Mouse (Mus musculus): ENCODE data around the gene Arvcf. TPM values are rescaled to one million over a fixed set of nuclear protein-coding genes. Genes with fewer than 3 reads are reported as not detected.

Arvcf gene
- polyA plus RNA-seq, 1 experiment, result 1.8 TPM

- H3K27ac ChIP-seq (ENCODE audit: insufficient read depth, low read depth, low read length), result no peak overlapping the region
- no peak for TF ChIP-seq POLR2A (IDR thresholded peaks at IDR 0.05; ENCODE audit: borderline replicate concordance, low read depth, low read length)
- no peak for TF ChIP-seq CTCF (IDR thresholded peaks at IDR 0.05; ENCODE audit: low read depth, low read length)
- H3K4me3 ChIP-seq (ENCODE audit: insufficient read depth, low read length), result no peak overlapping the region
- peaks cover 20% of the 10 kb centered on the region for H3K4me1 ChIP-seq (ENCODE audit: control insufficient read depth, insufficient read depth, low read length)
Observed at GRCm38 (mm10) chr16:18335981-18336380, 12.0 kb upstream of the Arvcf start.

DNA sequence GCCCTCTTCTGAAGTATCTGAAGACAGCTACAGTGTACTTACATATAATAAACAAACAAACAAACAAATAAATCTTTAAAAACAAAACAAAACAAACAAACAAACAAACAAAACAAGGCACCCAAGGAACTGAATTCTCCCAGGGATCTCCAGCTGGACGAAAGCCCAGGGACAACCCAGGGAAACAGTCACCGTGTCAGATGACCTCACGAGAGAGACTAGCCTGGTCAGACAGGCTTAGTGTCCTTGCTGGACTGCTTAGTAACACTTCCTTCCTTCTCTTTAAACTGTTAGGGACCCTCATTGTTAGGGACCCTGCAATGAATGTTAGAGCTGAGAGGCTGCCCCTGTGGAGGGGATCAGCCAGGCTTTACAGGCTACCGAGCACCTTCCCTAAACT lies 10.7 kb upstream of the Arvcf start:
- H3K4me3 ChIP-seq (ENCODE audit: insufficient read depth, low read length), result no peak overlapping the region
- H3K27ac ChIP-seq (ENCODE audit: insufficient read depth, low read depth, low read length), result no peak overlapping the region
- TF ChIP-seq POLR2A (IDR thresholded peaks at IDR 0.05; ENCODE audit: borderline replicate concordance, low read depth, low read length), result no peak
- no peak for TF ChIP-seq CTCF (IDR thresholded peaks at IDR 0.05; ENCODE audit: low read depth, low read length)
- H3K4me1 ChIP-seq (ENCODE audit: control insufficient read depth, insufficient read depth, low read length), result peaks cover 27% of the 10 kb centered on the region

DNA sequence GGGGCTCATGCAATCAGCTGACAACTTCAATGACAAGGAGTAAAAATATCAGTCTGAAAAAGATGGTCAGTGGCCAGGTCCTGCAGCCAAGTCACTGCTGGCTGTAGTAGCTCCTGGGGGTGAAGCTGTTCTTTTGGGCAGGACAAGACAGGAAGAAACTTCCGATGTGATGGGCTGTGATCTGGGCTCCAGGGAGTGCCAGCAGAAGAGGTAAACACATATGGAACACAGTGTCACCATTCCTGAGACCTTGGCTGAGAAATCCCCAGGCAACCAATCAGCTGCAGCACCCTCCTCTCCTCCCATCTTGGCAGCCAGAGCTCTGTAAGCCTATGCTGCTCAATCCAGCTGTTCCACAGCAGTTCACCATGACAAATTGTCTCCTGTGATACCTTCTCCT lies 8.1 kb upstream of the Arvcf start:
- TF ChIP-seq POLR2A (IDR thresholded peaks at IDR 0.05; ENCODE audit: borderline replicate concordance, low read depth, low read length), result no peak
- no peak for TF ChIP-seq CTCF (IDR thresholded peaks at IDR 0.05; ENCODE audit: low read depth, low read length)
- no peak overlapping the region for H3K4me3 ChIP-seq (ENCODE audit: insufficient read depth, low read length)
- H3K27ac ChIP-seq (ENCODE audit: insufficient read depth, low read depth, low read length), result no peak overlapping the region
- H3K4me1 ChIP-seq (ENCODE audit: control insufficient read depth, insufficient read depth, low read length), result peaks cover 18% of the 10 kb centered on the region

DNA sequence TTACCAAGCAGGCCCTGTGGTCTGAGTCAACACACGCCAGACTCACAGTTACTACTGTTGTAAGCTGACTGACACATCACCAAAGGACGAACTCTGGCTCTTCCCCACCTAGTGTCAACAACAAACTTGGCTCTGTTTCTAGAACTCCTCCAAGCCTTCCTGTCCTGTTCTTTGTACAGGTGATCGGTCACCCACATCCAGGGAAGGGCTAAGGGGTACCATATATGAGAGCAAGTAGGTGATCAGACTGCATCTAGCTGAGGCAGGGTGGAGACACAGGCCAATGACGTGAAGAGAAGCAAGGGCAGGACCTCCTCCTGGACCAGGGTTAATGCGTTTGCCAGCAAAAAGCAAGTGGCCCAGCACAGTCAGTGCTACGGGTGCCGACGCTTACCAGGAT lies 6.4 kb upstream of the Arvcf start:
- no peak overlapping the region for H3K27ac ChIP-seq (ENCODE audit: insufficient read depth, low read depth, low read length)
- TF ChIP-seq CTCF (IDR thresholded peaks at IDR 0.05; ENCODE audit: low read depth, low read length), result no peak
- no peak for TF ChIP-seq POLR2A (IDR thresholded peaks at IDR 0.05; ENCODE audit: borderline replicate concordance, low read depth, low read length)
- H3K4me1 ChIP-seq (ENCODE audit: control insufficient read depth, insufficient read depth, low read length), result peaks cover 18% of the 10 kb centered on the region
- no peak overlapping the region for H3K4me3 ChIP-seq (ENCODE audit: insufficient read depth, low read length)

DNA sequence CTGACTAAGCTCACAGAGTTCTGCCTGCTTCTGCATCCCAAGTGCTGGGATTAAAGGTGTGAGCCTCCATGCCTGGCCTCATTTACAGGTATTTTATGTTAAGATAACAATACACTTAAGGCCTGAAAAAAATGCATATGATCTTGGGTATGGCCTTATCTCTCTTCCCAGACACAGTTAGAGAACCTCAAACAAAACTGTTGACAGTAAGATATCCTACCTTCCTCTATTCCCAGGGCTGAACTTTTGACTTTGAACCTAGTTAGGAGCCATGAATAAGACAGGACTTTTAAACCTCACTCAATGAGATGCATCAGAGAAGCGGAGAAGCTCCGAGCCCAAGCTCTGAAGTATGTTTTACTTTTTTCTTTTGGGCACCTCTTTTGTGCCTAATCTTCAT lies 5.9 kb upstream of the Arvcf start:
- Histone ChIP-seq H3K4me3 (ENCODE audit: insufficient read depth, low read length) (no peak overlapping the region), H3K27ac (ENCODE audit: insufficient read depth, low read depth, low read length) (no peak overlapping the region), H3K4me1 (ENCODE audit: control insufficient read depth, insufficient read depth, low read length) (peaks cover 18% of the 10 kb centered on the region)
- TF ChIP-seq CTCF (IDR thresholded peaks at IDR 0.05; ENCODE audit: low read depth, low read length) (no peak), POLR2A (IDR thresholded peaks at IDR 0.05; ENCODE audit: borderline replicate concordance, low read depth, low read length) (no peak)

- no peak for TF ChIP-seq CTCF (IDR thresholded peaks at IDR 0.05; ENCODE audit: low read depth, low read length)
- TF ChIP-seq POLR2A (IDR thresholded peaks at IDR 0.05; ENCODE audit: borderline replicate concordance, low read depth, low read length), result no peak
- Histone ChIP-seq H3K4me3 (ENCODE audit: insufficient read depth, low read length) (peak overlapping the region; percentile 77), H3K4me1 (ENCODE audit: control insufficient read depth, insufficient read depth, low read length) (peaks cover 15% of the 10 kb centered on the region), H3K27ac (ENCODE audit: insufficient read depth, low read depth, low read length) (peak overlapping the region; percentile 15; the same call in 1 of the 2 replicates)
Observed at GRCm38 (mm10) chr16:18342650-18343570, 5.1 kb upstream of the Arvcf start.

GRCm38 (mm10) chr16:18343778-18344177 lies 4.2 kb upstream of the Arvcf start:
- Histone ChIP-seq H3K4me1 (ENCODE audit: control insufficient read depth, insufficient read depth, low read length) (peaks cover 15% of the 10 kb centered on the region), H3K4me3 (ENCODE audit: insufficient read depth, low read length) (peak overlapping the region; percentile 77), H3K27ac (ENCODE audit: insufficient read depth, low read depth, low read length) (0 out of 2 replicates have a peak overlapping the region, but pooled peaks have one; percentile 15)
- TF ChIP-seq CTCF (IDR thresholded peaks at IDR 0.05; ENCODE audit: low read depth, low read length) (no peak), POLR2A (IDR thresholded peaks at IDR 0.05; ENCODE audit: borderline replicate concordance, low read depth, low read length) (no peak)

- Histone ChIP-seq H3K27ac (ENCODE audit: insufficient read depth, low read depth, low read length) (no peak overlapping the region), H3K4me3 (ENCODE audit: insufficient read depth, low read length) (no peak overlapping the region), H3K4me1 (ENCODE audit: control insufficient read depth, insufficient read depth, low read length) (peaks cover 15% of the 10 kb centered on the region)
- TF ChIP-seq CTCF (IDR thresholded peaks at IDR 0.05; ENCODE audit: low read depth, low read length) (peak; percentile 54; the same call in 1 of the 2 replicates), POLR2A (IDR thresholded peaks at IDR 0.05; ENCODE audit: borderline replicate concordance, low read depth, low read length) (no peak)
Observed at GRCm38 (mm10) chr16:18345243-18345642, 2.7 kb upstream of the Arvcf start.

GRCm38 (mm10) chr16:18348601-18349175 lies 706 bp downstream of the Arvcf start:
- peaks cover 4% of the 10 kb centered on the region; the same call in 1 of the 2 replicates for H3K4me1 ChIP-seq (ENCODE audit: control insufficient read depth, insufficient read depth, low read length)
- H3K27ac ChIP-seq (ENCODE audit: insufficient read depth, low read depth, low read length), result no peak overlapping the region
- TF ChIP-seq POLR2A (IDR thresholded peaks at IDR 0.05; ENCODE audit: borderline replicate concordance, low read depth, low read length) (no peak), CTCF (IDR thresholded peaks at IDR 0.05; ENCODE audit: low read depth, low read length) (no peak)
- peak overlapping the region; percentile 71 for H3K4me3 ChIP-seq (ENCODE audit: insufficient read depth, low read length)
